Mouse (Mus musculus) lung, adult 2 months (tissue): ENCODE results near the gene Ift122.

Source experiments
- CTCF ChIP-seq: fragments of 200-500 bp; IDR thresholded peaks from 2 replicates; pipeline ENCODE4 v1.5.1; 2011; ENCODE audit warnings: mild to moderate bottlenecking, low read length, control low read depth; ENCODE audit not compliant: insufficient read depth
- POLR2A ChIP-seq: fragments of 200-500 bp; IDR thresholded peaks from 2 replicates; pipeline ENCODE4 v1.6.1; 2011; ENCODE audit warnings: low read depth, mild to moderate bottlenecking, control low read depth, low read length, borderline replicate concordance; ENCODE audit errors: extremely low read depth

DNA sequence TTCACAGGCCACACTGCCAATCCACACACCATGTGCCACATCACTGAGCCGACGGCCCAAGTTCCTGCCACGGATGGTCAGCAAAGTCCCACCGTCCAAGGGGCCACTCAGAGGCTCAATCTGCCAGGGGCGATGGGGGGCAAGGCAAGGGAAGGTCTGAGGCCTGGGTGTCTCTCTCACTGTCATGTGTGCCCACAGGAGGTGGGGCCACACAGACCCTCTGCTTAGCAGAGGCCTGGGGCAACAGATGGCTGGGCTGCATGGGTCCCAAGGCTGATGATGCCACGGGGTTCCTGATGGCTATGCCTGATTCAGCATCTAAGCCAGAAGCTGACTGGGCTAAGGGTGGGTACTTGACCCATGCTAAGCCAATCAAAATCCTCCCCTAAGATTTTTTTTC lies 115.4 kb downstream of the Ift122 start:
- TF ChIP-seq POLR2A = no peak
- no peak for TF ChIP-seq CTCF
